Mouse (Mus musculus): ENCODE results near the gene Slc25a17. TPM values are rescaled to one million over a fixed set of nuclear protein-coding genes. Genes with fewer than 3 reads are reported as not detected.

Gene Slc25a17
- polyA plus RNA-seq, 1 experiment from 2014 or later: 127 TPM

- no peaks in the 10 kb centered on the region for H3K27me3 ChIP-seq (ENCODE audit: control insufficient read depth, insufficient read depth, low read length)
- no peak overlapping the region for H3K27ac ChIP-seq (ENCODE audit: low read depth, low read length)
- no peaks in the 10 kb centered on the region for H3K4me1 ChIP-seq (ENCODE audit: control insufficient read depth, insufficient read depth, low read length)
- H3K36me3 ChIP-seq (ENCODE audit: control insufficient read depth, insufficient read depth, low read length): no peaks in the 10 kb centered on the region; the same call in 1 of the 2 replicates
- no peaks in the 10 kb centered on the region for H3K9me3 ChIP-seq (ENCODE audit: control insufficient read depth, low read length)
- H3K4me2 ChIP-seq (replicated peaks; ENCODE audit: low read depth, low read length): no peak overlapping the region
- 92% methylated on average over 2 of the region's 2 CpGs for WGBS
- H3K9ac ChIP-seq (ENCODE audit: low read depth, low read length): no peak overlapping the region
- H3K4me3 ChIP-seq (ENCODE audit: low read length): no peak overlapping the region
- ATAC-seq (ENCODE audit: low FRiP score, low TSS enrichment): no peak
Measured at GRCm38 (mm10) chr15:81347466-81347865, 13.1 kb downstream of the Slc25a17 start.

- no peak overlapping the region for H3K4me3 ChIP-seq (ENCODE audit: low read length)
- H3K9ac ChIP-seq (ENCODE audit: low read depth, low read length): no peak overlapping the region
- WGBS: 97% methylated on average over 2 of the region's 2 CpGs
- no peaks in the 10 kb centered on the region for H3K4me1 ChIP-seq (ENCODE audit: control insufficient read depth, insufficient read depth, low read length)
- no peaks in the 10 kb centered on the region for H3K9me3 ChIP-seq (ENCODE audit: control insufficient read depth, low read length)
- no peak for ATAC-seq (ENCODE audit: low FRiP score, low TSS enrichment)
- no peak overlapping the region for H3K4me2 ChIP-seq (replicated peaks; ENCODE audit: low read depth, low read length)
- H3K27me3 ChIP-seq (ENCODE audit: control insufficient read depth, insufficient read depth, low read length): no peaks in the 10 kb centered on the region
- H3K27ac ChIP-seq (ENCODE audit: low read depth, low read length): no peak overlapping the region
- H3K36me3 ChIP-seq (ENCODE audit: control insufficient read depth, insufficient read depth, low read length): peaks cover 25% of the 10 kb centered on the region
Measured at GRCm38 (mm10) chr15:81341426-81341825, 19.2 kb downstream of the Slc25a17 start.

GRCm38 (mm10) chr15:81339158-81339557 is 21.5 kb downstream of the Slc25a17 start:
- H3K27ac ChIP-seq (ENCODE audit: low read depth, low read length): no peak overlapping the region
- H3K9me3 ChIP-seq (ENCODE audit: control insufficient read depth, low read length): no peaks in the 10 kb centered on the region
- H3K36me3 ChIP-seq (ENCODE audit: control insufficient read depth, insufficient read depth, low read length): peaks cover 40% of the 10 kb centered on the region
- 96% methylated on average over 3 of the region's 3 CpGs for WGBS
- ATAC-seq (ENCODE audit: low FRiP score, low TSS enrichment): no peak
- no peak overlapping the region for H3K9ac ChIP-seq (ENCODE audit: low read depth, low read length)
- no peaks in the 10 kb centered on the region for H3K27me3 ChIP-seq (ENCODE audit: control insufficient read depth, insufficient read depth, low read length)
- no peak overlapping the region for H3K4me2 ChIP-seq (replicated peaks; ENCODE audit: low read depth, low read length)
- H3K4me3 ChIP-seq (ENCODE audit: low read length): no peak overlapping the region
- H3K4me1 ChIP-seq (ENCODE audit: control insufficient read depth, insufficient read depth, low read length): no peaks in the 10 kb centered on the region

- Histone ChIP-seq H3K9me3 (ENCODE audit: control insufficient read depth, low read length) (no peaks in the 10 kb centered on the region), H3K4me1 (ENCODE audit: control insufficient read depth, insufficient read depth, low read length) (no peaks in the 10 kb centered on the region), H3K4me3 (ENCODE audit: low read length) (no peak overlapping the region), H3K4me2 (replicated peaks; ENCODE audit: low read depth, low read length) (no peak overlapping the region), H3K27ac (ENCODE audit: low read depth, low read length) (no peak overlapping the region), H3K27me3 (ENCODE audit: control insufficient read depth, insufficient read depth, low read length) (no peaks in the 10 kb centered on the region), H3K9ac (ENCODE audit: low read depth, low read length) (no peak overlapping the region), H3K36me3 (ENCODE audit: control insufficient read depth, insufficient read depth, low read length) (peaks cover 59% of the 10 kb centered on the region)
- 83% methylated on average over 5 of the region's 5 CpGs for WGBS
- ATAC-seq (ENCODE audit: low FRiP score, low TSS enrichment): no peak
Measured at GRCm38 (mm10) chr15:81336466-81336865, 24.1 kb downstream of the Slc25a17 start.

- 0 out of 2 replicates have a peak, but pooled peaks cover 3% of the 10 kb centered on the region for H3K4me1 ChIP-seq (ENCODE audit: control insufficient read depth, insufficient read depth, low read length)
- 95% methylated on average over 4 of the region's 4 CpGs for WGBS
- no peak overlapping the region for H3K27ac ChIP-seq (ENCODE audit: low read depth, low read length)
- no peak overlapping the region for H3K4me3 ChIP-seq (ENCODE audit: low read length)
- peaks cover 55% of the 10 kb centered on the region for H3K36me3 ChIP-seq (ENCODE audit: control insufficient read depth, insufficient read depth, low read length)
- no peaks in the 10 kb centered on the region for H3K27me3 ChIP-seq (ENCODE audit: control insufficient read depth, insufficient read depth, low read length)
- no peak for ATAC-seq (ENCODE audit: low FRiP score, low TSS enrichment)
- H3K4me2 ChIP-seq (replicated peaks; ENCODE audit: low read depth, low read length): no peak overlapping the region
- H3K9me3 ChIP-seq (ENCODE audit: control insufficient read depth, low read length): no peaks in the 10 kb centered on the region
- no peak overlapping the region for H3K9ac ChIP-seq (ENCODE audit: low read depth, low read length)
Measured at GRCm38 (mm10) chr15:81332517-81332916, 28.1 kb downstream of the Slc25a17 start.

- Histone ChIP-seq H3K9ac (ENCODE audit: low read depth, low read length) (no peak overlapping the region), H3K27ac (ENCODE audit: low read depth, low read length) (no peak overlapping the region), H3K27me3 (ENCODE audit: control insufficient read depth, insufficient read depth, low read length) (no peaks in the 10 kb centered on the region), H3K9me3 (ENCODE audit: control insufficient read depth, low read length) (no peaks in the 10 kb centered on the region), H3K36me3 (ENCODE audit: control insufficient read depth, insufficient read depth, low read length) (peaks cover 61% of the 10 kb centered on the region), H3K4me2 (replicated peaks; ENCODE audit: low read depth, low read length) (no peak overlapping the region), H3K4me1 (ENCODE audit: control insufficient read depth, insufficient read depth, low read length) (0 out of 2 replicates have a peak, but pooled peaks cover 3% of the 10 kb centered on the region), H3K4me3 (ENCODE audit: low read length) (no peak overlapping the region)
- WGBS: 74% methylated on average over 3 of the region's 3 CpGs
- ATAC-seq (ENCODE audit: low FRiP score, low TSS enrichment): no peak
Measured at GRCm38 (mm10) chr15:81330816-81331433, 29.7 kb downstream of the Slc25a17 start.

- H3K4me2 ChIP-seq (replicated peaks; ENCODE audit: low read depth, low read length): no peak overlapping the region
- H3K4me1 ChIP-seq (ENCODE audit: control insufficient read depth, insufficient read depth, low read length): 0 out of 2 replicates have a peak, but pooled peaks cover 3% of the 10 kb centered on the region
- H3K27me3 ChIP-seq (ENCODE audit: control insufficient read depth, insufficient read depth, low read length): no peaks in the 10 kb centered on the region
- no peaks in the 10 kb centered on the region for H3K9me3 ChIP-seq (ENCODE audit: control insufficient read depth, low read length)
- no peak for ATAC-seq (ENCODE audit: low FRiP score, low TSS enrichment)
- H3K27ac ChIP-seq (ENCODE audit: low read depth, low read length): no peak overlapping the region
- H3K4me3 ChIP-seq (ENCODE audit: low read length): no peak overlapping the region
- peaks cover 63% of the 10 kb centered on the region for H3K36me3 ChIP-seq (ENCODE audit: control insufficient read depth, insufficient read depth, low read length)
- no peak overlapping the region for H3K9ac ChIP-seq (ENCODE audit: low read depth, low read length)
- 38% methylated on average over 5 of the region's 5 CpGs for WGBS
Measured at GRCm38 (mm10) chr15:81329721-81330369, 30.8 kb downstream of the Slc25a17 start.

GRCm38 (mm10) chr15:81327501-81327900 is 33.1 kb downstream of the Slc25a17 start:
- no peak overlapping the region for H3K27ac ChIP-seq (ENCODE audit: low read depth, low read length)
- WGBS: 97% methylated on average over 7 of the region's 7 CpGs
- peaks cover 55% of the 10 kb centered on the region for H3K36me3 ChIP-seq (ENCODE audit: control insufficient read depth, insufficient read depth, low read length)
- ATAC-seq (ENCODE audit: low FRiP score, low TSS enrichment): no peak
- 0 out of 2 replicates have a peak, but pooled peaks cover 3% of the 10 kb centered on the region for H3K4me1 ChIP-seq (ENCODE audit: control insufficient read depth, insufficient read depth, low read length)
- H3K4me2 ChIP-seq (replicated peaks; ENCODE audit: low read depth, low read length): no peak overlapping the region
- H3K4me3 ChIP-seq (ENCODE audit: low read length): no peak overlapping the region
- no peak overlapping the region for H3K9ac ChIP-seq (ENCODE audit: low read depth, low read length)
- H3K9me3 ChIP-seq (ENCODE audit: control insufficient read depth, low read length): no peaks in the 10 kb centered on the region
- H3K27me3 ChIP-seq (ENCODE audit: control insufficient read depth, insufficient read depth, low read length): no peaks in the 10 kb centered on the region

GRCm38 (mm10) chr15:81324979-81325378 is 35.6 kb downstream of the Slc25a17 start:
- Histone ChIP-seq H3K4me3 (ENCODE audit: low read length) (no peak overlapping the region), H3K9ac (ENCODE audit: low read depth, low read length) (no peak overlapping the region), H3K4me1 (ENCODE audit: control insufficient read depth, insufficient read depth, low read length) (0 out of 2 replicates have a peak, but pooled peaks cover 3% of the 10 kb centered on the region), H3K4me2 (replicated peaks; ENCODE audit: low read depth, low read length) (no peak overlapping the region), H3K27me3 (ENCODE audit: control insufficient read depth, insufficient read depth, low read length) (no peaks in the 10 kb centered on the region), H3K36me3 (ENCODE audit: control insufficient read depth, insufficient read depth, low read length) (peaks cover 71% of the 10 kb centered on the region), H3K27ac (ENCODE audit: low read depth, low read length) (no peak overlapping the region), H3K9me3 (ENCODE audit: control insufficient read depth, low read length) (no peaks in the 10 kb centered on the region)
- WGBS: 86% methylated on average over 4 of the region's 4 CpGs
- ATAC-seq (ENCODE audit: low FRiP score, low TSS enrichment): no peak
